Mouse (Mus musculus) kidney, adult 2 months (tissue): ENCODE results near the gene Ank. TPM values are rescaled to one million over a fixed set of nuclear protein-coding genes. Genes with fewer than 3 reads are reported as not detected.

Experiments
- DNase-seq: peaks from one replicate; pipeline ENCODE4 v3.0.0; 2021
- H3K27ac ChIP-seq: fragments of 200-500 bp; 2 replicates; pipeline ENCODE4 v1.5.1; 2012; ENCODE audit warnings: low read depth, low read length, control low read depth, inconsistent platforms; ENCODE audit not compliant: insufficient read depth
- H3K27me3 ChIP-seq: fragments of 200-500 bp; replicated peaks from 2 replicates; pipeline ENCODE4 v1.6.1; 2012; ENCODE audit warnings: mild to moderate bottlenecking, moderate library complexity, low read length, inconsistent platforms; ENCODE audit not compliant: control insufficient read depth, insufficient read depth
- H3K36me3 ChIP-seq: fragments of 200-500 bp; 2 replicates; pipeline ENCODE4 v1.6.1; 2012; ENCODE audit warnings: mild to moderate bottlenecking, moderate library complexity, low read length, inconsistent platforms; ENCODE audit not compliant: control insufficient read depth, insufficient read depth
- H3K4me1 ChIP-seq: fragments of 200-500 bp; 2 replicates; pipeline ENCODE4 v1.6.1; 2011; ENCODE audit warnings: low read length; ENCODE audit not compliant: control insufficient read depth, insufficient read depth
- H3K4me3 ChIP-seq: fragments of 200-500 bp; 2 replicates; pipeline ENCODE4 v1.5.1; 2011; ENCODE audit warnings: mild to moderate bottlenecking, low read depth, low read length, control low read depth; ENCODE audit not compliant: insufficient read depth
- CTCF ChIP-seq: fragments of 200-500 bp; conservative IDR thresholded peaks from 2 replicates; pipeline ENCODE4 v1.5.1; 2011; ENCODE audit warnings: low read depth, mild to moderate bottlenecking, control low read depth, low read length, moderate library complexity, mixed read lengths; ENCODE audit not compliant: insufficient read depth, insufficient read length
- POLR2A ChIP-seq: fragments of 200-500 bp; IDR thresholded peaks from one replicate; pipeline ENCODE4 v1.6.1; 2011; ENCODE audit warnings: low read depth, low read length, control low read depth
- WGBS: fragments of 180-500 bp; shearing (Covaris S2); methylation state at CpG from one replicate; pipeline ENCODE4 v1.1.7; 2018; 5-methylcytosine and 5-hydroxymethylcytosine counted together
- polyA plus RNA-seq: library from polyadenylated mRNA; depleted of rRNA; stranded (reverse); fragments of >200 nt; gene quantifications from 2 replicates; pipeline ENCODE4 v1.2.3, GENCODE M21; 2012

Gene Ank
- polyA plus RNA-seq, 1 experiment, result 18.6 TPM

DNA sequence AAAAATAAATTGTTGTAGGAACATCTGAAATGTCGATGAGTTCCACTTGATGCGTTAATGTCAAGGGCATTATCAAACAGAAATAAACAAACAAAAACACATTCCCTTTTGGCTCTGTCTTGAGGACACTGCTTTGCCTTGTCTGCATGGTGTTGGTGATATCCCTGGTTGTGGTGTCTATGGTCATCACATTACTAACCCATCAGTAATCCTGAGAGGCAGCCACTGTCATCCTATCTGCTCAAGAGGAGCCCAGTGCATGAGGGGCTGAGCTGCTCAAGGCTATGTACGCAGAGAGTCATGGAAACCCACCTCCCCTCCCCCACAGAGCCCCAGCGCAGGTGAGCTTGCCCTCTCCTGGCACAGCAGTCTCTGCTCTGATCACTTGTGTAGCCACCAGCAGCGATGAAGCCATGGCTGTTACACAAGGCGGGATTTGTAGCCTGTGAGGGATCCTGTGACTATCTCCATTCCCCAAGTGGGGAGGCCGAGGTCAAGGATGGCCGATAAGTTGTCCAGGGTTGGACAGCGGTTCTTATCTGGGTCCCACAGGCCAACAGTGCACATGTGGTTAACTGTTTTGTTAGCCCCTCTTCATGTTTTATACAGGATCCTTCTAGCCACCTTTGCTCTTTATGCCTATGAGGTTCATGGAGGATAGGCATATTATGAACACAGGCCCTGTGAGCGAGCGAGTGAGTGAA is 30.3 kb downstream of the Ank start:
- H3K27ac ChIP-seq, result no peak overlapping the region
- TF ChIP-seq CTCF, result no peak
- no peak for TF ChIP-seq POLR2A
- WGBS, result 95% methylated on average over 11 of the region's 11 CpGs

DNA sequence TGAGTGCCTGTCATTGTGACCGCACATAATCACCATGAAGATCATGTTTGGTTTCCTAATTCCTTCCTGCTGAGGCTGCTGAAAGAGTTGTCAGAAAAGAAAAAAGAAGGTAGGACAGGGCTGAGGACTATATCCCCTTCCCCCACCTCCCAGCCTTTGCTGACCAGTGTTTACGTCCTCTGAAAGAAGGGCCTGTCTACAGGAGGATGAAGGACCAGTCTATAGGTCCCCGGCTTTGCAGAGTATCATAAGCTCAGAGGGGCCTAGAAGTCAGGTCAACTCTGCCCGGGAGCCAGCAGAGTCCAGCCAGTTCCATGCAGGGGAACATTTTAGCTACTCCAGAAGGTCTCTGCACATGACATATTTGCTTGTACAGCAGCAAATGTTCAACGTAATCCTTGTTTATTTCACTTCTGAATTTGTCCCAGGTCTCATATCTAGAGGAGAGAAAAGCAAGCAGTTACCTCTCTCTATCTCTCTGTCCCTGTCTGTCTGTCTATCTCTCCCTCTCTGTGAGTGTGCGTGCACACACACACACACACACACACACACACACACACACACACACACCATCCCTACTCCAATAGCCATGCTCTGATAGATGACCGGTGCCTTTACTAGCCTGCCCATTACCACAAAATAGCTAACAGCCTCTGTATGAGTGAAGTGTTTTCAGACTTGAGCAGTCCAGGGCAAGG is 31.0 kb downstream of the Ank start:
- Histone ChIP-seq H3K4me1 (no peaks in the 10 kb centered on the region), H3K27me3 (no peaks in the 10 kb centered on the region), H3K4me3 (no peak overlapping the region), H3K27ac (no peak overlapping the region), H3K36me3 (no peaks in the 10 kb centered on the region)
- WGBS, result 81% methylated on average over 7 of the region's 7 CpGs
- TF ChIP-seq POLR2A, result no peak
- TF ChIP-seq CTCF, result no peak
- DNase-seq, result no peak

More for the DNA sequence above, 30.3 kb downstream of the Ank start:
- no peaks in the 10 kb centered on the region for H3K27me3 ChIP-seq
- no peak for DNase-seq
- no peak overlapping the region for H3K4me3 ChIP-seq
- no peaks in the 10 kb centered on the region for H3K4me1 ChIP-seq
- H3K36me3 ChIP-seq, result no peaks in the 10 kb centered on the region

DNA sequence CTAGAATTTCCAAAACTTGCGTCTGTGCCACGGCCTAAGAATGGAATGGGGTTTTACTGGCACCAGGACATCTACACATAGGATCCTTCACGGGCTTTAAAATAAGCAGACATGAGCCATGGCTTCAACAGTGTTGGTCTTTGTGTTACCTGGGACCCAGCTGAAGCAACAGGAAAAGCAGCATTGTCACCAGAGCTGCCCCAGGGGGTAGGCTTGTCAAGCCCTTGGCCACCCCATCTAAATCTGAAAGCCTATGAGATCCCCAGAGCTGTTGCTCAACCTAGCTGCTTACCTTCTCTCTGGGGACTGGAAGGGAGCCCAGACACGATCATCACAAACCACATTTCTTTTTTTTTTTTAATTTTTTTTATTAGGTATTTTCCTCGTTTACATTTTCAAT is 31.6 kb downstream of the Ank start:
- WGBS, result 91% methylated on average over 5 of the region's 5 CpGs
- no peaks in the 10 kb centered on the region for H3K36me3 ChIP-seq
- no peaks in the 10 kb centered on the region for H3K27me3 ChIP-seq
- H3K27ac ChIP-seq, result no peak overlapping the region
- no peak for TF ChIP-seq POLR2A
- DNase-seq, result no peak
- no peak overlapping the region for H3K4me3 ChIP-seq
- H3K4me1 ChIP-seq, result no peaks in the 10 kb centered on the region

DNA sequence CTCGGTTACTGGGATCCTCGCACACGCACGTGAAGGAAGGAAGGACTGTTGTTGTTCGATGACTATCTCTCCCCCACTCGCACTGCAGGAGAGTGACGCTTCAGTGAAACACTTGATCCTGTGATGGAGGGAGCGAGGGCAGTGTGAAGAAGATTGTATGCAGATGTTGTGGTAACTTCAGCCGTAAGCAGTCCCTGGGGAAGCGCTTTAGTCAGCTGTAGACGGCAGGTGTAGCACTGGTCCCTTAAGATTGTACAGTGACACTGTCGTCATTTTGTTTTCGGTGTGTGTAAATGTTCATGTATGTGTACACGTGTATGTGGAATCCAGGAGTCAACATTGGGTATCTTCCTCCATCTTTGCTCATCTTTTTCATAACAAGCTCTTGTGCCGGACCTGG is 33.9 kb downstream of the Ank start:
- no peak overlapping the region for H3K27ac ChIP-seq
- no peak for DNase-seq
- no peaks in the 10 kb centered on the region for H3K27me3 ChIP-seq
- H3K36me3 ChIP-seq, result no peaks in the 10 kb centered on the region
- H3K4me1 ChIP-seq, result no peaks in the 10 kb centered on the region
- TF ChIP-seq POLR2A, result no peak
- no peak for TF ChIP-seq CTCF
- H3K4me3 ChIP-seq, result no peak overlapping the region
- 85% methylated on average over 15 of the region's 15 CpGs for WGBS

DNA sequence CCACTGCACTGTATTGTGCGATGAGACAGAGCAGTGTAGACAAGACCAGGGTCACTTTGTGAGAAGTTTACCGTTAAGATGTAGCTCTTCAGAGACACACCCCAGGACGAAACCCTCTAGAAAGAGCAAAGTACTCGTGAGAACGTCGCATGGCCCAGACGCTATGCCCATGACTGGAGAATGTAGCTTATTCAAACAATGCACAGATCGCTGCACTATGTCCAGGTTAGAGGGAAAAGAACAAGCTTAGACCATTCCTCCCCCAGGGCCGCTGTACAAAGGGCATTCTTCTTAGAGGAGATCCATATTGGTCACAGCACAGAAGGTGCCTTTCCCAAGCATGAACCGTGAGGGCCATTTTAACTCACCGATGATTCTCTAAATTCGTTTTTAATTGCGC is 35.9 kb downstream of the Ank start:
- no peaks in the 10 kb centered on the region for H3K36me3 ChIP-seq
- no peak for TF ChIP-seq POLR2A
- TF ChIP-seq CTCF, result no peak
- H3K4me1 ChIP-seq, result 0 out of 2 replicates have a peak, but pooled peaks cover 5% of the 10 kb centered on the region
- H3K4me3 ChIP-seq, result no peak overlapping the region
- no peaks in the 10 kb centered on the region for H3K27me3 ChIP-seq
- no peak for DNase-seq
- no peak overlapping the region for H3K27ac ChIP-seq
- 73% methylated on average over 13 of the region's 13 CpGs for WGBS

DNA sequence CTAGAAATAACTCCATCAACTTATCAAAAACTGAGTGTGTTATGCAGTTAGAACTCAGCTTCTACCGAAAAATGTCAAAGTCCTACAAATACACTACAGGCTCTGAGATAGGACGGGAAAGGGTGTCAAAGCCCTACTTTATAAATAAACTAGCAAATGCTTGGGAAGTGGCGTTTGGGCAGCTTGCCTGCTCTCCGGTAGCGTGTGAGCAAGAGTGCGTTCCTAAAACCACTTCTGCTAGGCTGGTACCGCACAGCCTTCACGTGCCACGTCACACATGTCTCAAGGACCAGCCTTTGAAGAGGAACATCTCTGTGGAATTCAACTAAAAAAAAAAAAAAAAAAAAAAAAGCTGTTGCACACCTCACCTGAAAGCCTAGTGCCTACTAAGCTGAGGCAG is 36.7 kb downstream of the Ank start:
- no peaks in the 10 kb centered on the region for H3K27me3 ChIP-seq
- H3K4me1 ChIP-seq, result 0 out of 2 replicates have a peak, but pooled peaks cover 5% of the 10 kb centered on the region
- no peak overlapping the region for H3K4me3 ChIP-seq
- no peak for DNase-seq
- no peak for TF ChIP-seq POLR2A
- no peak for TF ChIP-seq CTCF
- WGBS, result 78% methylated on average over 9 of the region's 9 CpGs
- no peak overlapping the region for H3K27ac ChIP-seq
- no peaks in the 10 kb centered on the region for H3K36me3 ChIP-seq
